Mouse (Mus musculus) gastrocnemius, adult 18-20 months (tissue): ENCODE data around the gene Rpa1. TPM values are rescaled to one million over a fixed set of nuclear protein-coding genes. Genes with fewer than 3 reads are reported as not detected.
"Not testable (repeated sequence)": the region's sequence is repeated elsewhere in the genome, so short reads cannot be mapped to it uniquely, and the experiment has no call there.

ENCODE experiments used
- DNase-seq: peaks from one replicate; pipeline ENCODE4 v3.0.0; 2021; ENCODE audit warnings: low spot score
- total RNA-seq, 2 experiments: library from RNA; stranded (reverse); gene quantifications; 2 replicates each; pipeline ENCODE4 v1.2.3; 2021

The Rpa1 gene
- total RNA-seq, 2 experiments from 2014 or later, result 62.8 to 73.1 TPM

DNA sequence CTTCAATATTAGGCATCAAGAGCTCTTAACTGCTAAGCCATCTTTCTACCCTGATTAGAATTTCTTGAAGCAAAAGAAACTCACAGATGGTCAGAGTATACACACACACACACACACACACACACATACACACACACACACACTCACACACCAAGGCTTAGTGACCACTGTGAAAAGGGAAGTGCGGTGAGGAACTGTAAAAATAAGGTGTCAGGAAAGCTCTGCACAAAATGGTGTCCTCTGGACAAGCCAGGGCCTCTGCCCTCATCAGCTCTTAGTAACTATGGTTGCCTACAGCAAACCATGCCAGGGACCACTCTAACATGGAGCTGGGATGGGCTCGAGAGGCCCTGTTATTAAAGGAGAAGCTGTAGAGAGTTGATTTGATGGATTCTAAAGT, 23.7 kb downstream of the Rpa1 start:
- DNase-seq, result no peak

DNA sequence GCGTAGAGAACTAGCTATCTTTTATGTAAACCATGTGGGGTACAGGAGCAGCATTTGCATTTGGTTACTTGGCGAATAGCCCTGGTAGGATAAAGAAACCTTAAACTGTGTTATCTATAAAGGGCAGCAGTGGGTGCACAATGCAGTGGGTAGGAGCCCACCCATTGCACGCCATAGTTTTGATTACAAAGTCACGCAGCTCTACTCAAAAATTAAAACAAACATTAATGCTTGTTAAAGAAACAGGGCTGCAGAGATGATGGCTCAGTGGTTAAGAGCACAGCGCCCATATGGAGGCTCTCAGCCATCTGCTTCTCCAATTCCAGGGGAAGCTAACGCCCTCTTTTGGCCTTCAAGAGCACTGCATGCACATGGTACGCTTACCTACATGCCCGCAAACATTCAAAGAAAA, 24.8 kb downstream of the Rpa1 start:
- DNase-seq, result no peak

DNA sequence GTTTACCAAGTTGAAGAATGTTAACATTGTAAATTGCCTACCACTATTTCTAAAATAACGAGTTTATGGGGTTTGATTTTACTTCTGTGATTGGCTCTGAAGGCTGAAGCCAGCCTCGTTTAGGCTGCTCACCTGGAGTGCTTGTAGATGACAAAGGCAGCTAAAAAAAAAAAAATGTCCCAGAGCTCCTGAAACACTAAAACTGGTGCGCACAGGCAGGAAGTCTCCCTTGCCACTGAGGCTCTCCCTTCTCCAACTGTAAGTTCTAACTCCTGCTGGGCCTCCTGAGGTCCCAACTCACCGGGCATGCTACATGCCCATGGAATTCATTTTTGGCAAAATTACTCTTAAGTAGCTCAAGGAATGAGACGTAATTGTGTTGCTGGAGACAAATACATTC, 28.9 kb downstream of the Rpa1 start:
- no peak for DNase-seq

DNA sequence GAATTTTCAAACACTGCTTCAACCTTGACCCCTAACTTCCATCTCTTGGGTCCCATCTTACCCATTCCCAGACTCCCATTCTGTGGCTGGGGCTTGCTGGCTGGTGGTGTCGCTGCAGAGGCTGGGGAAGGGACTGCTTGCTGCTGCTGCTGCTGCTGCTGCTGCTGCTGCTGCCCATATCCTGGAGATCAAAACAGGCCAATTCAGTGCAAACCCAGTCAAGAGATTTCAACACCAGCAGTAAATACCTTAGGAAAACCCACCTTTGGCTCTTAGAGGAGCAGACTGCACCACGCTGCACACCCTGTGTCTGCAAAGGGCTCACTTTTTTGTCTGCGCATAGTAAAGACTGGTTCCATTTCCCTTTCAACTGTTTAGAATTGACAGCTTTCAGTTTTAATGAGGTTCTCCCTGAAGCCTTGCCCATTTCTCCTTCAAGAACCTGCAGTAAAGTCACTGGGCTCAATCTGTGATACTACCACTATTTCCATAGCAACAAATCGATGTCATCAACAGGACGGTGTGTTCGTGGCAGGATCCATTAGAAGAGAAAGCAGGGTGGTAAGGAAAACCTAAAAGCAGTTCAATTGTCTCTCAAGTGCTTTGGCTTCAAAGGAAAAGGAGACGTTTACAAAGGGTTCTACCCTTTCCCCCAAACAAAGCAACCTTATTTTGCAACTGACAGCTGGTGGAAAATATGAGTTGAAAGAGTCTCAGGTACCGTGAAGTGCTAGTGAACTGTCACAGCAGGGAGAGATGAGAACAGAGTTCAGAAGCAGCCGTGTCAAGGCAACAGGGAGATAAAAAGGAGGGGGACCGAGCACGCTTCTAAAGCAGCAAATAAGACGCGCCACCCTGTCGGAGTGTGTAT, 29.5 kb downstream of the Rpa1 start:
- no peak for DNase-seq

DNA sequence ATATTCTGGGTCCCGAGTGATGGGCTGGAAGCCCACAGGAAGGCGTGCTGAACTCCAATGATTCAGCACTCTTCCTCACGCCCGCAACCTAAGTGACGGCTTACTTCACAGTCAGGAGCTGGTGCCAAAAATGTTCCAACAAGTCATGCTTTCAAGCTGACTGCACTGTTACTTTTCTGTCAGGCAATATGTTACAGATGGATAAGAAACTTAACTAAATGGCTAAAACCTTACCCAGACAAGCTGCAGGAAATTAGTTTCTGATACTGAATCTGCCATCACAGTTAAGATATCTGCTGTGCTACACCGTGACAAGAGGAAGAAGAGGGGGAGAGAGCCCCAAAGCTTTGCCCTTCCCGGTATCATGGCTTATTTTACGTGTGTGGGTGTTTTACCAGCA, 34.3 kb downstream of the Rpa1 start:
- no peak for DNase-seq

DNA sequence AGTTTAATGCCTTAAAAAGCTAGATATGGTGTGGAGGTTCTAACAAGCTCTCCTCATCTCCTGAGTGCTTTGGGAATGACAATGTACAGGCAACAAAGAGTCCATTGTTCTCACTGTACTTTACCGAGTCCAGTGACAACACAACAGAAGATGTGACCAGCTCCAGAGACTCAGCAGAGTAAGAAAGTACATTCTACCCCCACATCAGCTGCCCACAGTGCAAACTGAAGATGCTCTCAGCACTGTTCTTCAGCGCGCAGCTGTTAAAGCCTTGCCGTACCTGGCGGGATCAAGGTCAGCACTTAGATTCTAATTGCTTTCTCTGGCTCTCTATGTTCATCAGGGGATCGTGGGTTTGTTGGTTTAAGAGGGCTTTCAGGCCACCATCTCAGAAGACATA, 36.4 kb downstream of the Rpa1 start:
- DNase-seq, result no peak

DNA sequence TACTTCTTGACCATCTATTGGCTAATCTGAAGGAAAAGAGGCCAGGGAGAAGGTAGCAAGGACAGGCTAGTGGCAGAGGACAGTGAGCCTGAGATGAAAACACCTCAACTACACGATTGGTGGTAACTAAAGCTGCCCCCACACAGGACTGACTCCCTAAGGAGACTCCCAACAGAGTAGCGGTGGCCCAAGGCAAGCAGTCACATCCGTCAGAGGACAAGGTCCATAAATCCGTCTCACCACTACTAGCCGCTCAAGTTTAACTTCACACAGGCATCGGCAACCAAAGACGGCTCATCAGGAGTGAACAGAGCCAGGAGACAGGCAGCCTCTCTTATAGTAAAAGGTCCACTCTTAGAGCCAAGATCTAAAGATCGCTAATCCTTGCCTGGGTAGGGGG, 37.3 kb downstream of the Rpa1 start:
- DNase-seq, result no peak

DNA sequence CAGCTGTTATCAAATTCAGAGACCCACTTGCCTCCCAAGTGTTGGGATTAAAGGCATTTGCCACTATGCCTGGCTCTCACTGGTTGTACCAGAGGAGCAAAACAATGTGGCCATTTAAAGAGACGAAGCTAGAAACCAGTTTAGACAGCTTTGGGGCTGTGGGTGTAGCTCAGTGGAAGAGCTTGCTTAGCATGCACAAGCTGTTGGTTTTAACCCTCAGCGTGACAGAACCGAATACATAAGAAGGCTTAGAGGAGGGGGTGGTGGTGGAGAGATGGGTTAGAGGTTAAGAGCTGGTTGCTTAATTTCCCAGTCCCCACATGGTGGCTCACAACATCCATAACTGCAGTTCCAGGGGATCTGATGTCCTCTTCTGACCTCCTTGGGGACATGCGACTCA, 39.5 kb downstream of the Rpa1 start:
- no peak for DNase-seq

- DNase-seq, result no peak
Measured at GRCm38 (mm10) chr11:75304797-75305196, 43.3 kb downstream of the Rpa1 start.

GRCm38 (mm10) chr11:75300954-75301353, 47.2 kb downstream of the Rpa1 start:
- DNase-seq, result no peak

- DNase-seq, result no peak
Measured at GRCm38 (mm10) chr11:75299786-75300185, 48.3 kb downstream of the Rpa1 start.

- DNase-seq, result no peak
Measured at GRCm38 (mm10) chr11:75298491-75298890, 49.6 kb downstream of the Rpa1 start.

GRCm38 (mm10) chr11:75297631-75298030, 50.5 kb downstream of the Rpa1 start:
- no peak for DNase-seq

DNA sequence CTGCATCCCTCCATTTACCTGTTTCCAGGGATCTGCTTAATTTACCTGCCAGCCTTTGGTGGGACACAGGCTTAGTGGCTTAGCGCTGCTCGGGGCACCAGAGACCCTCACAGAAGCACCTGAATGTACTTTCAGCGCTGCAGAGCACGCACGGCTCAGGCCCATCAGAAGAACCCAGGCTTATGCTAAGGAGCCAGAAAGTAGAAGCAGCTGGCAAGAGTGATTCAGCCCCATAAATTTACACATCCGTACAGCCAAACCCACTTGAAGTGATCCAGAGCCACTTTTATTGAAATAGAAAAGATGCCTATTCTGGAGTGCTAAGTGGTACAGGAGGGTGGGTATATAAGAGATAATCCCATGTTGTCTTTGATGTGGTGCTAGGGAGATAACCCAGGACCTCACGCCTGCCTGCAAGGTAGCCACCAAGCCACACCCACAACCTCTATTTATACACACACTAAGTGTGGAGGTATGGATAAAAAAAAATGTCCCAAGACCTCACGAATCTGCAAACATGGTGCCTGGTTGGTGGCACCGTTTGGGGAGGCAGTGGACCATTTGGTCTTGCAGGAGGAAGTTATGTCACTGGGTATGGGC, 51.6 kb downstream of the Rpa1 start:
- DNase-seq, result no peak

GRCm38 (mm10) chr11:75295534-75295933, 52.6 kb downstream of the Rpa1 start:
- not testable (repeated sequence) for DNase-seq

- no peak for DNase-seq
Measured at GRCm38 (mm10) chr11:75294862-75295261, 53.3 kb downstream of the Rpa1 start.

- no peak for DNase-seq
Measured at GRCm38 (mm10) chr11:75293852-75294361, 54.2 kb downstream of the Rpa1 start.

- no peak for DNase-seq
Measured at GRCm38 (mm10) chr11:75292281-75292680, 55.8 kb downstream of the Rpa1 start.

- no peak for DNase-seq
Measured at GRCm38 (mm10) chr11:75291389-75292215, 56.5 kb downstream of the Rpa1 start.

- peak; percentile 90 for DNase-seq
Measured at GRCm38 (mm10) chr11:75290566-75291271, 57.4 kb downstream of the Rpa1 start.

- no peak for DNase-seq
Measured at GRCm38 (mm10) chr11:75289120-75289519, 59.0 kb downstream of the Rpa1 start.
